8 mouse cellular contexts compared by ENCODE assay signal in the genomic region with DNA sequence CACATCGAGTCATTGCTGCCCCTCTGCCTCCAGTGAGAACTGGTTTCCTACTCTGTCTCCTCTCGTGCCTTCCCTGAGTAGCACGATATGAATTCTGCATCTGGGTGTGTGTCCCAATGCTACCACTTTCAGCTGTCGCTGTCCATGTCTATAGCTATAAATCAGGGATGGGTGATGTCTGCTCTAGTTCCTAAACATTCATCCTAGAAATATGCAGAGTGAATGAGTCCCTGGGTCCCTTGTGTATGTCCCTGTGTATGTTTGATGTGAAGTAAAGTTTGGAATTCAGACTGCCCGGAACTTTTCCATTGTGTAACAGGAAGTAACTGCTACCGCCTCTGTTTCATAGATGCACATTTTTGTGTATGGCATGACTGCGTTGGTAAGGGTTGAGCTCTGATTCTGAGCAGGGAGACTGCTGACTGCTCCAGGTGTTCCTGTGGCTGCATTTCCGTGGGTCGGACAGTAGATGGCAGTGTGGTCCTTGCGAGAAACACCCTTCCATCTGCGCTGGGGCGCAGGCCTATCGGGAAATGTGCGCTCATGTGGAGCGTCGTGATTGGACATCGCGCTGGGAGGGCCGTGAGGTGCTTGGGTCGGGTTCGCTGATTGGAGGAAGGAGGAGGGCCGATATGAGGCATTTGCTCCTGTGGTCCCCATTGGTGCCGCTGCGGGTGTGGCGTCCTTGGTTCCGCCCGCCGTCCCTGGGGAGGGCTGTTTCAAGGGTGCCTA. TPM values are rescaled to one million over a fixed set of nuclear protein-coding genes. Genes with fewer than 3 reads are reported as not detected.
DNase-seq lines count a peak whose midpoint lies in the region; ATAC-seq lines count a peak whose summit lies in the region.

No protein-coding gene starts in this region.

- H3K4me3 ChIP-seq in brown adipose tissue, adult 24 weeks (ENCODE audit: insufficient read depth, low read depth, low read length) = peak overlapping the region; percentile 56
- peak overlapping the region; percentile 58 for H3K4me3 ChIP-seq in heart, embryonic 13.5 days
- H3K4me3 ChIP-seq in liver, embryonic 12.5 days = peak overlapping the region; percentile 52
- peak overlapping the region; percentile 43 for H3K4me3 ChIP-seq in stomach, embryonic 15.5 days (replicated peaks)

- DNase-seq in CD4-positive helper T cell, adult 2 months (ENCODE audit: low read depth, low spot score) = peak; percentile 98
- peak; percentile 64 for DNase-seq in fat pad, adult 2 months (ENCODE audit: extremely low read depth, low read depth, low spot score)
- peak; percentile 95 for DNase-seq in kidney, postnatal 10 days
- peak; percentile 92 to 94 for DNase-seq in natural killer cell, adult 2 months (ENCODE audit: low spot score in 2 of 2)

- H3K9me3 ChIP-seq in heart, embryonic 13.5 days = no peaks in the 10 kb centered on the region
- H3K9me3 ChIP-seq in liver, embryonic 12.5 days (replicated peaks) = no peaks in the 10 kb centered on the region
- H3K9me3 ChIP-seq in stomach, embryonic 15.5 days = no peaks in the 10 kb centered on the region

- H3K27ac ChIP-seq in brown adipose tissue, adult 24 weeks (replicated peaks; ENCODE audit: low read depth, low read length) = peak overlapping the region; percentile 60; the same call in 1 of the 2 replicates
- peak overlapping the region; percentile 83 for H3K27ac ChIP-seq in heart, embryonic 13.5 days (replicated peaks)
- H3K27ac ChIP-seq in liver, embryonic 12.5 days = peak overlapping the region; percentile 84
- peak overlapping the region; percentile 84 for H3K27ac ChIP-seq in stomach, embryonic 15.5 days

- H3K36me3 ChIP-seq in heart, embryonic 13.5 days = peaks cover 35% of the 10 kb centered on the region
- H3K36me3 ChIP-seq in liver, embryonic 12.5 days = peaks cover 63% of the 10 kb centered on the region
- peaks cover 15% of the 10 kb centered on the region; the same call in 1 of the 2 replicates for H3K36me3 ChIP-seq in stomach, embryonic 15.5 days

- 11% methylated on average over 28 of the region's 28 CpGs for WGBS in heart, embryonic 13.5 days
- 10% methylated on average over 28 of the region's 28 CpGs for WGBS in liver, embryonic 12.5 days (ENCODE audit: insufficient replicate concordance)
- WGBS in stomach, embryonic 15.5 days = 10% methylated on average over 28 of the region's 28 CpGs

- H3K4me2 ChIP-seq in heart, embryonic 13.5 days = peak overlapping the region; percentile 84
- peak overlapping the region; percentile 79 for H3K4me2 ChIP-seq in liver, embryonic 12.5 days
- peak overlapping the region; percentile 64 for H3K4me2 ChIP-seq in stomach, embryonic 15.5 days

- H3K27me3 ChIP-seq in heart, embryonic 13.5 days (replicated peaks) = no peaks in the 10 kb centered on the region
- H3K27me3 ChIP-seq in liver, embryonic 12.5 days (replicated peaks) = no peaks in the 10 kb centered on the region
- no peaks in the 10 kb centered on the region for H3K27me3 ChIP-seq in stomach, embryonic 15.5 days (replicated peaks)

- ATAC-seq in heart, embryonic 13.5 days (ENCODE audit: extremely low read depth, insufficient number of reproducible peaks, low FRiP score, low TSS enrichment) = peak; percentile 98
- ATAC-seq in liver, embryonic 12.5 days = peak; percentile 100
- peak; percentile 100 for ATAC-seq in stomach, embryonic 15.5 days (ENCODE audit: insufficient read depth, low FRiP score, low read depth)

- H3K4me1 ChIP-seq in brown adipose tissue, adult 24 weeks (ENCODE audit: control insufficient read depth, insufficient read depth, insufficient read length, low read length) = no peaks in the 10 kb centered on the region
- H3K4me1 ChIP-seq in heart, embryonic 13.5 days = peaks cover 12% of the 10 kb centered on the region
- H3K4me1 ChIP-seq in liver, embryonic 12.5 days = peaks cover 21% of the 10 kb centered on the region
- H3K4me1 ChIP-seq in stomach, embryonic 15.5 days = peaks cover 4% of the 10 kb centered on the region; the same call in 1 of the 2 replicates

- H3K9ac ChIP-seq in heart, embryonic 13.5 days = peak overlapping the region; percentile 85
- peak overlapping the region; percentile 58 for H3K9ac ChIP-seq in liver, embryonic 12.5 days
- H3K9ac ChIP-seq in stomach, embryonic 15.5 days = no peak overlapping the region

RNA-seq across cellular contexts. Expression of gene Mrps27, which starts 8.3 kb away (rescaled TPM):
- polyA plus RNA-seq in brown adipose tissue, adult 24 weeks (2012; ENCODE audit: insufficient read depth, insufficient read length, missing spikeins) = 58.4 and 61.0 TPM in 2 replicates
- 69.5 and 74.7 TPM in 2 replicates for polyA plus RNA-seq in heart, embryonic 13.5 days (2015; fragmentation: Nextera tagmentation; extraction: Ambion mirVana)
- 43.7 and 44.3 TPM in 2 replicates for polyA plus RNA-seq in liver, embryonic 12.5 days (2016; fragmentation: Nextera tagmentation; extraction: Ambion mirVana)
- 56.7 and 63.2 TPM in 2 replicates for polyA plus RNA-seq in stomach, embryonic 15.5 days (2015; fragmentation: Nextera tagmentation; extraction: Ambion mirVana)

RNA-seq across cellular contexts. Expression of gene Ptcd2, which starts 8.4 kb away (rescaled TPM):
- polyA plus RNA-seq in brown adipose tissue, adult 24 weeks (2012; ENCODE audit: insufficient read depth, insufficient read length, missing spikeins) = 39.8 and 48.7 TPM in 2 replicates
- 55.3 and 57.8 TPM in 2 replicates for polyA plus RNA-seq in heart, embryonic 13.5 days (2015; fragmentation: Nextera tagmentation; extraction: Ambion mirVana)
- 44.6 and 46.8 TPM in 2 replicates for polyA plus RNA-seq in liver, embryonic 12.5 days (2016; fragmentation: Nextera tagmentation; extraction: Ambion mirVana)
- 42.3 and 49.4 TPM in 2 replicates for polyA plus RNA-seq in stomach, embryonic 15.5 days (2015; fragmentation: Nextera tagmentation; extraction: Ambion mirVana)

Comparison
In these comparisons a context has a peak if more than half of its experiments do, and no peak if none do; other contexts are left out.
1. Peak in every context shown above with its lines: DNase-seq, ATAC-seq, H3K4me3 ChIP-seq and H3K27ac ChIP-seq.